Mouse (Mus musculus) hindbrain, embryonic 15.5 days (tissue): ENCODE measurements around the gene Trmo. TPM values are rescaled to one million over a fixed set of nuclear protein-coding genes. Genes with fewer than 3 reads are reported as not detected.
A peak's percentile ranks its signal among the peaks of the same experiment; 100 is the strongest.

Experiments
- ATAC-seq: fragments of 200-750 bp; cut with Nextera tagmentation; 2 replicates; pipeline ENCODE4 v1.8.0; 2017; ENCODE audit warnings: low read depth, moderate number of reproducible peaks, moderate TSS enrichment; ENCODE audit not compliant: low FRiP score
- H3K27ac ChIP-seq: fragments of 300-500 bp; sonication (generic); replicated peaks from 2 replicates; pipeline ENCODE4 v1.5.1; 2015; ENCODE audit warnings: mild to moderate bottlenecking, inconsistent platforms
- H3K27me3 ChIP-seq: fragments of 300-500 bp; sonication (generic); 2 replicates; pipeline ENCODE4 v1.6.1; 2015; ENCODE audit warnings: control low read depth, inconsistent platforms
- H3K36me3 ChIP-seq: fragments of 300-500 bp; sonication (generic); 2 replicates; pipeline ENCODE4 v1.6.1; 2015; ENCODE audit warnings: control low read depth, inconsistent platforms
- H3K4me1 ChIP-seq: fragments of 300-500 bp; sonication (generic); replicated peaks from 2 replicates; pipeline ENCODE4 v1.6.1; 2015; ENCODE audit warnings: control low read depth, inconsistent platforms
- H3K4me2 ChIP-seq: fragments of 300-500 bp; sonication (generic); 2 replicates; pipeline ENCODE4 v1.6.1; 2015; ENCODE audit warnings: moderate library complexity, mild to moderate bottlenecking, inconsistent platforms
- H3K4me3 ChIP-seq: fragments of 300-500 bp; sonication (generic); 2 replicates; pipeline ENCODE4 v1.5.1; 2015; ENCODE audit warnings: mild to moderate bottlenecking, inconsistent platforms
- H3K9ac ChIP-seq: fragments of 300-500 bp; sonication (generic); 2 replicates; pipeline ENCODE4 v1.6.1; 2015; ENCODE audit warnings: inconsistent platforms
- H3K9me3 ChIP-seq: fragments of 300-500 bp; sonication (generic); 2 replicates; pipeline ENCODE4 v1.6.1; 2016; ENCODE audit warnings: control low read depth, inconsistent platforms
- WGBS: fragments of 180-500 bp; shearing (Covaris S2); methylation state at CpG from one replicate; pipeline ENCODE4 v1.1.7; 2015; 5-methylcytosine and 5-hydroxymethylcytosine counted together
- polyA plus RNA-seq: library from polyadenylated mRNA; unstranded; fragments of >200 nt; fragmentation: Nextera tagmentation; extraction: Ambion mirVana; gene quantifications from 2 replicates; pipeline ENCODE4 v1.2.1, GENCODE M21; 2015

Trmo gene
- polyA plus RNA-seq, 1 experiment from 2014 or later = 9.7 TPM

- 65% methylated on average over 4 of the region's 4 CpGs for WGBS
- H3K27me3 ChIP-seq = peaks cover 6% of the 10 kb centered on the region; the same call in 1 of the 2 replicates
- ATAC-seq = no peak
Observed at GRCm38 (mm10) chr4:46369070-46369469, 20.2 kb downstream of the Trmo start.

GRCm38 (mm10) chr4:46367487-46367959 is 21.7 kb downstream of the Trmo start:
- Histone ChIP-seq H3K36me3 (no peaks in the 10 kb centered on the region), H3K27me3 (peaks cover 6% of the 10 kb centered on the region; the same call in 1 of the 2 replicates), H3K27ac (no peak overlapping the region), H3K9me3 (no peaks in the 10 kb centered on the region), H3K9ac (no peak overlapping the region), H3K4me1 (peaks cover 3% of the 10 kb centered on the region; the same call in 1 of the 2 replicates), H3K4me2 (peak overlapping the region; percentile 15; the same call in 1 of the 2 replicates), H3K4me3 (no peak overlapping the region)
- WGBS = 18% methylated on average over 12 of the region's 12 CpGs
- no peak for ATAC-seq

More at GRCm38 (mm10) chr4:46369070-46369469, 20.2 kb downstream of the Trmo start:
- no peak overlapping the region for H3K27ac ChIP-seq
- H3K36me3 ChIP-seq = no peaks in the 10 kb centered on the region
- H3K4me3 ChIP-seq = no peak overlapping the region
- H3K9ac ChIP-seq = no peak overlapping the region
- H3K9me3 ChIP-seq = no peaks in the 10 kb centered on the region
- H3K4me2 ChIP-seq = no peak overlapping the region
- H3K4me1 ChIP-seq = peaks cover 3% of the 10 kb centered on the region; the same call in 1 of the 2 replicates

- Histone ChIP-seq H3K4me3 (no peak overlapping the region), H3K9me3 (no peaks in the 10 kb centered on the region), H3K36me3 (no peaks in the 10 kb centered on the region), H3K4me2 (no peak overlapping the region), H3K27ac (no peak overlapping the region), H3K27me3 (0 out of 2 replicates have a peak, but pooled peaks cover 2% of the 10 kb centered on the region), H3K4me1 (no peaks in the 10 kb centered on the region; the same call in 1 of the 2 replicates), H3K9ac (no peak overlapping the region)
- no peak for ATAC-seq
- WGBS = 82% methylated on average over 2 of the region's 2 CpGs
Observed at GRCm38 (mm10) chr4:46364360-46364759, 24.9 kb downstream of the Trmo start.

- ATAC-seq = no peak
- no peak overlapping the region for H3K4me3 ChIP-seq
- no peak overlapping the region for H3K27ac ChIP-seq
- no peaks in the 10 kb centered on the region for H3K4me1 ChIP-seq
- peaks cover 5% of the 10 kb centered on the region; the same call in 1 of the 2 replicates for H3K27me3 ChIP-seq
- H3K9me3 ChIP-seq = no peaks in the 10 kb centered on the region
- WGBS = 73% methylated on average over 5 of the region's 5 CpGs
- no peak overlapping the region for H3K9ac ChIP-seq
- no peaks in the 10 kb centered on the region for H3K36me3 ChIP-seq
- no peak overlapping the region for H3K4me2 ChIP-seq
Observed at GRCm38 (mm10) chr4:46361258-46361657, 28.0 kb downstream of the Trmo start.

- WGBS = 76% methylated on average over 12 of the region's 12 CpGs
- H3K9ac ChIP-seq = no peak overlapping the region
- H3K9me3 ChIP-seq = no peaks in the 10 kb centered on the region
- H3K27ac ChIP-seq = no peak overlapping the region
- H3K4me1 ChIP-seq = no peaks in the 10 kb centered on the region
- H3K36me3 ChIP-seq = no peaks in the 10 kb centered on the region
- H3K27me3 ChIP-seq = peaks cover 15% of the 10 kb centered on the region; the same call in 1 of the 2 replicates
- no peak overlapping the region for H3K4me2 ChIP-seq
- ATAC-seq = no peak
- H3K4me3 ChIP-seq = no peak overlapping the region
Observed at GRCm38 (mm10) chr4:46359539-46360253, 29.5 kb downstream of the Trmo start.

GRCm38 (mm10) chr4:46356351-46357133 is 32.7 kb downstream of the Trmo start:
- no peak overlapping the region for H3K27ac ChIP-seq
- H3K9me3 ChIP-seq = no peaks in the 10 kb centered on the region
- H3K27me3 ChIP-seq = peaks cover 34% of the 10 kb centered on the region
- no peak overlapping the region for H3K4me3 ChIP-seq
- H3K9ac ChIP-seq = no peak overlapping the region
- H3K4me2 ChIP-seq = no peak overlapping the region
- H3K36me3 ChIP-seq = no peaks in the 10 kb centered on the region
- no peak for ATAC-seq
- WGBS = 53% methylated on average over 12 of the region's 12 CpGs
- H3K4me1 ChIP-seq = no peaks in the 10 kb centered on the region

GRCm38 (mm10) chr4:46353045-46353444 is 36.2 kb downstream of the Trmo start:
- peaks cover 67% of the 10 kb centered on the region for H3K27me3 ChIP-seq
- no peak overlapping the region for H3K4me3 ChIP-seq
- 9% methylated on average over 10 of the region's 10 CpGs for WGBS
- no peaks in the 10 kb centered on the region for H3K4me1 ChIP-seq
- H3K36me3 ChIP-seq = no peaks in the 10 kb centered on the region
- no peak overlapping the region for H3K4me2 ChIP-seq
- H3K9ac ChIP-seq = no peak overlapping the region
- no peak overlapping the region for H3K27ac ChIP-seq
- no peaks in the 10 kb centered on the region for H3K9me3 ChIP-seq
- no peak for ATAC-seq

GRCm38 (mm10) chr4:46349530-46349929 is 39.7 kb downstream of the Trmo start:
- WGBS = 48% methylated on average over 5 of the region's 5 CpGs
- H3K4me2 ChIP-seq = no peak overlapping the region
- peaks cover 1% of the 10 kb centered on the region for H3K4me1 ChIP-seq
- peaks cover 84% of the 10 kb centered on the region for H3K27me3 ChIP-seq
- H3K27ac ChIP-seq = no peak overlapping the region
- no peak overlapping the region for H3K9ac ChIP-seq
- H3K36me3 ChIP-seq = no peaks in the 10 kb centered on the region
- no peaks in the 10 kb centered on the region for H3K9me3 ChIP-seq
- no peak for ATAC-seq
- H3K4me3 ChIP-seq = no peak overlapping the region

- 24% methylated on average over 9 of the region's 9 CpGs for WGBS
Observed at GRCm38 (mm10) chr4:46348897-46349296, 40.3 kb downstream of the Trmo start.

GRCm38 (mm10) chr4:46347580-46348515 is 41.4 kb downstream of the Trmo start:
- WGBS = 2% methylated on average over 41 of the region's 41 CpGs
- no peak overlapping the region for H3K9ac ChIP-seq
- no peak for ATAC-seq
- no peaks in the 10 kb centered on the region for H3K9me3 ChIP-seq
- no peak overlapping the region for H3K4me3 ChIP-seq
- no peak overlapping the region for H3K4me2 ChIP-seq
- no peaks in the 10 kb centered on the region for H3K36me3 ChIP-seq
- peaks cover 12% of the 10 kb centered on the region for H3K4me1 ChIP-seq
- H3K27me3 ChIP-seq = peaks cover 91% of the 10 kb centered on the region
- no peak overlapping the region for H3K27ac ChIP-seq

More at GRCm38 (mm10) chr4:46348897-46349296, 40.3 kb downstream of the Trmo start:
- H3K9me3 ChIP-seq = no peaks in the 10 kb centered on the region
- no peak for ATAC-seq
- H3K4me3 ChIP-seq = no peak overlapping the region
- H3K27me3 ChIP-seq = peaks cover 90% of the 10 kb centered on the region
- no peaks in the 10 kb centered on the region for H3K36me3 ChIP-seq
- H3K27ac ChIP-seq = no peak overlapping the region
- no peak overlapping the region for H3K9ac ChIP-seq
- H3K4me1 ChIP-seq = peaks cover 7% of the 10 kb centered on the region
- H3K4me2 ChIP-seq = no peak overlapping the region

GRCm38 (mm10) chr4:46347141-46347540 is 42.1 kb downstream of the Trmo start:
- no peak for ATAC-seq

More at GRCm38 (mm10) chr4:46347141-46347540, 42.1 kb downstream of the Trmo start:
- H3K4me1 ChIP-seq = peaks cover 18% of the 10 kb centered on the region
- no peak overlapping the region for H3K9ac ChIP-seq
- H3K27me3 ChIP-seq = peaks cover 96% of the 10 kb centered on the region
- WGBS = 6% methylated on average over 4 of the region's 4 CpGs
- no peak overlapping the region for H3K4me2 ChIP-seq
- H3K4me3 ChIP-seq = no peak overlapping the region
- no peak overlapping the region for H3K27ac ChIP-seq
- no peaks in the 10 kb centered on the region for H3K36me3 ChIP-seq
- no peaks in the 10 kb centered on the region for H3K9me3 ChIP-seq
